Mouse (Mus musculus): ENCODE data around the gene Plpp3. TPM values are rescaled to one million over a fixed set of nuclear protein-coding genes. Genes with fewer than 3 reads are reported as not detected.

Gene Plpp3
- polyA plus RNA-seq, 1 experiment from 2014 or later = 60.2 TPM

DNA sequence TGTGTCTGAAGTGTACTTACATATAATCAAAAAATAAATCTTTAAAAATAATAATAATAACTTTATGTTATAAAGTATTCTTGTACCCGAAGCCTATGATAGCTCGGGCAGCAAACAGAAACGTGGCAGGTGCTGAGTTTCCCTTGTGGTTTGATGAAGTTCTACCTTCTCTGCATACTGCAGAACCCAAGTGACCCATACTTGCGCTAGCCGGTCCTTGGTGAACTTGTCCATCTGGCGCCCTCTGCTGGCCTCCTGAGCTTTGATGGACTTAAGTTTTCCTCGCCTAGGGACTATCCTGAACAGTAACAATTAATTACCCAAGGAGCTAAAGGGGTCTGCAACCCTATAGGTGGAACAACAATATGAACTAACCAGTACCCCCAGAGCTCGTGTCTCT, 34.7 kb upstream of the Plpp3 start:
- no peaks in the 10 kb centered on the region for H3K9me3 ChIP-seq (ENCODE audit: control insufficient read depth, low read length)
- no peaks in the 10 kb centered on the region for H3K27me3 ChIP-seq (ENCODE audit: control insufficient read depth, insufficient read depth, low read length)
- H3K4me2 ChIP-seq (replicated peaks; ENCODE audit: low read depth) = no peak overlapping the region
- no peaks in the 10 kb centered on the region for H3K4me1 ChIP-seq (replicated peaks; ENCODE audit: control insufficient read depth, insufficient read depth)
- no peaks in the 10 kb centered on the region for H3K36me3 ChIP-seq (ENCODE audit: control insufficient read depth, insufficient read depth, low read length)
- WGBS = 47% methylated on average over 7 of the region's 8 CpGs
- DNase-seq (ENCODE audit: low spot score) (peak; percentile 86), ATAC-seq (ENCODE audit: low FRiP score, low TSS enrichment) (peak; percentile 65; the same call in 1 of the 2 replicates)
- TF ChIP-seq CTCF (IDR thresholded peaks at IDR 0.05; ENCODE audit: low read depth) = peak; percentile 76
- TF ChIP-seq EP300 (optimal IDR thresholded peaks at IDR 0.05) = no peak
- H3K4me3 ChIP-seq (ENCODE audit: low read depth, low read length) = no peak overlapping the region
- H3K27ac ChIP-seq (replicated peaks) = no peak overlapping the region
- H3K9ac ChIP-seq (ENCODE audit: low read length) = no peak overlapping the region

DNA sequence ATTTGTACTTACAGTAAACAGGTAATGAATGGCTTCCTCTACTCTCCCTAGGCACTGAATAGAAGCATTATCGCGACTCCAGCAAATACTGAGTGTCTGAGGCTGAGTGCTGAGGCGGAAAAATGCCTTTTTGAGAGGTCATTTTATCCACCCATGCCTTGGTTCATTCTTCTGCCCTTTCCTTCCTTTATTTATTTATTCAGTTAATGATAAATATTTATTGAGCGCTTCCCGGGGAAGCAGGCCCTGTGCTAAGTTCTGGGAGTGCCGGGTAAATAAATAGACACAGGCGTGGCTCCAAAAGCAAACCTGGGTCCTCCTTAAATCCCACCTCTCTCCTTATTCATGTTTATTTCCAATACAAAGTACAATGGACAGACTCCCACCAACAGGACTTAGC, 27.9 kb upstream of the Plpp3 start:
- Histone ChIP-seq H3K4me2 (replicated peaks; ENCODE audit: low read depth) (no peak overlapping the region), H3K27me3 (ENCODE audit: control insufficient read depth, insufficient read depth, low read length) (no peaks in the 10 kb centered on the region), H3K36me3 (ENCODE audit: control insufficient read depth, insufficient read depth, low read length) (no peaks in the 10 kb centered on the region), H3K9ac (ENCODE audit: low read length) (no peak overlapping the region), H3K27ac (replicated peaks) (no peak overlapping the region), H3K4me1 (replicated peaks; ENCODE audit: control insufficient read depth, insufficient read depth) (no peaks in the 10 kb centered on the region), H3K9me3 (ENCODE audit: control insufficient read depth, low read length) (no peaks in the 10 kb centered on the region), H3K4me3 (ENCODE audit: low read depth, low read length) (no peak overlapping the region)
- DNase-seq (ENCODE audit: low spot score) = no peak
- no peak for TF ChIP-seq CTCF (IDR thresholded peaks at IDR 0.05; ENCODE audit: low read depth)
- no peak for ATAC-seq (ENCODE audit: low FRiP score, low TSS enrichment)
- WGBS = 31% methylated on average over 7 of the region's 7 CpGs

DNA sequence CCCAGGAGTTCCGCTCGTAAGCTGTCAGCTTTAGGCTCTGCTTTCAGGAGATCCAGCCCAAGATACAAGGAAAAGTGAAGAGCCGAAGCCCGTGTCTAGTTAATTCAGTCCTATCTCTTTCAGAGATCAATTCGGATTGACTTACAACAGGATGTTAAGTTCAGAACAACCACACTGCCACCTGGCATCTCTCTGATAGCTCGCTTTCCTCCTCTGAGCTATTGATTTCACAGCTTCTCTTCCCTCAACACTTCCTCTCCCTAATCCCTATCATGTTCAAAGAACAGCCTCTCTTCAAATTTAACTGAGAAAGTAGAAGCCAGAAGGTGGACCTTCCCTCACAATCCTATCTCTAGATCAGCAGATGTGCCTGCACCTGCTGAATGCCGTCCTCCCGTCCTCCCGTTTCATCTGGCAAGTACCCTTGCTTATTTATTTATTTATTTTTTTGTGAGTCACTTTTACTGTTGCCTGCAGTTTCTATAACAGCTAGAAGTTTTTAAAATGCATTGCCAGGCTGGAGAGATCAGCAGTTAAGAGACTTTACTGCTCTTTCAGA, 25.3 kb upstream of the Plpp3 start:
- Histone ChIP-seq H3K4me3 (ENCODE audit: low read depth, low read length) (no peak overlapping the region), H3K27me3 (ENCODE audit: control insufficient read depth, insufficient read depth, low read length) (no peaks in the 10 kb centered on the region), H3K36me3 (ENCODE audit: control insufficient read depth, insufficient read depth, low read length) (no peaks in the 10 kb centered on the region), H3K4me1 (replicated peaks; ENCODE audit: control insufficient read depth, insufficient read depth) (no peaks in the 10 kb centered on the region), H3K9me3 (ENCODE audit: control insufficient read depth, low read length) (no peaks in the 10 kb centered on the region), H3K4me2 (replicated peaks; ENCODE audit: low read depth) (no peak overlapping the region), H3K9ac (ENCODE audit: low read length) (no peak overlapping the region), H3K27ac (replicated peaks) (no peak overlapping the region)
- DNase-seq (ENCODE audit: low spot score) (no peak), ATAC-seq (ENCODE audit: low FRiP score, low TSS enrichment) (no peak)
- no peak for TF ChIP-seq CTCF (IDR thresholded peaks at IDR 0.05; ENCODE audit: low read depth)
- no peak for TF ChIP-seq EP300 (optimal IDR thresholded peaks at IDR 0.05)
- WGBS = 78% methylated on average over 9 of the region's 9 CpGs

GRCm38 (mm10) chr4:105133350-105134050, 23.6 kb upstream of the Plpp3 start:
- TF ChIP-seq EP300 (optimal IDR thresholded peaks at IDR 0.05) = no peak
- no peak for TF ChIP-seq CTCF (IDR thresholded peaks at IDR 0.05; ENCODE audit: low read depth)
- H3K9ac ChIP-seq (ENCODE audit: low read length) = no peak overlapping the region
- no peaks in the 10 kb centered on the region for H3K4me1 ChIP-seq (replicated peaks; ENCODE audit: control insufficient read depth, insufficient read depth)
- no peaks in the 10 kb centered on the region for H3K27me3 ChIP-seq (ENCODE audit: control insufficient read depth, insufficient read depth, low read length)
- DNase-seq (ENCODE audit: low spot score) (no peak), ATAC-seq (ENCODE audit: low FRiP score, low TSS enrichment) (no peak)
- WGBS = 73% methylated on average over 4 of the region's 4 CpGs
- H3K4me2 ChIP-seq (replicated peaks; ENCODE audit: low read depth) = no peak overlapping the region
- H3K4me3 ChIP-seq (ENCODE audit: low read depth, low read length) = no peak overlapping the region
- H3K36me3 ChIP-seq (ENCODE audit: control insufficient read depth, insufficient read depth, low read length) = no peaks in the 10 kb centered on the region
- H3K27ac ChIP-seq (replicated peaks) = no peak overlapping the region
- no peaks in the 10 kb centered on the region for H3K9me3 ChIP-seq (ENCODE audit: control insufficient read depth, low read length)

GRCm38 (mm10) chr4:105149492-105149891, 7.7 kb upstream of the Plpp3 start:
- H3K27me3 ChIP-seq (ENCODE audit: control insufficient read depth, insufficient read depth, low read length) = no peaks in the 10 kb centered on the region
- no peak overlapping the region for H3K4me2 ChIP-seq (replicated peaks; ENCODE audit: low read depth)
- H3K4me3 ChIP-seq (ENCODE audit: low read depth, low read length) = no peak overlapping the region
- WGBS = 65% methylated on average over 7 of the region's 7 CpGs
- TF ChIP-seq EP300 (optimal IDR thresholded peaks at IDR 0.05) (no peak), CTCF (IDR thresholded peaks at IDR 0.05; ENCODE audit: low read depth) (no peak)
- H3K36me3 ChIP-seq (ENCODE audit: control insufficient read depth, insufficient read depth, low read length) = no peaks in the 10 kb centered on the region
- H3K4me1 ChIP-seq (replicated peaks; ENCODE audit: control insufficient read depth, insufficient read depth) = no peaks in the 10 kb centered on the region
- H3K27ac ChIP-seq (replicated peaks) = no peak overlapping the region
- no peak overlapping the region for H3K9ac ChIP-seq (ENCODE audit: low read length)
- DNase-seq (ENCODE audit: low spot score) = no peak
- H3K9me3 ChIP-seq (ENCODE audit: control insufficient read depth, low read length) = no peaks in the 10 kb centered on the region
- ATAC-seq (ENCODE audit: low FRiP score, low TSS enrichment) = no peak

- Histone ChIP-seq H3K36me3 (ENCODE audit: control insufficient read depth, insufficient read depth, low read length) (no peaks in the 10 kb centered on the region), H3K4me3 (ENCODE audit: low read depth, low read length) (no peak overlapping the region), H3K27me3 (ENCODE audit: control insufficient read depth, insufficient read depth, low read length) (no peaks in the 10 kb centered on the region), H3K27ac (replicated peaks) (no peak overlapping the region), H3K9ac (ENCODE audit: low read length) (no peak overlapping the region), H3K9me3 (ENCODE audit: control insufficient read depth, low read length) (no peaks in the 10 kb centered on the region), H3K4me2 (replicated peaks; ENCODE audit: low read depth) (no peak overlapping the region), H3K4me1 (replicated peaks; ENCODE audit: control insufficient read depth, insufficient read depth) (no peaks in the 10 kb centered on the region)
- TF ChIP-seq EP300 (optimal IDR thresholded peaks at IDR 0.05) (no peak), CTCF (IDR thresholded peaks at IDR 0.05; ENCODE audit: low read depth) (peak; percentile 96)
- DNase-seq (ENCODE audit: low spot score) (peak; percentile 76), ATAC-seq (ENCODE audit: low FRiP score, low TSS enrichment) (no peak)
- 45% methylated on average over 14 of the region's 14 CpGs for WGBS
These were observed 5.0 kb upstream of the Plpp3 start for GRCm38 (mm10) chr4:105151911-105152690.
